Mouse (Mus musculus) thymus, adult 2 months (tissue): ENCODE measurements around the gene Isoc2b.

Source experiments
- CTCF ChIP-seq: fragments of 200-500 bp; IDR thresholded peaks from 2 replicates; pipeline ENCODE4 v1.5.1; 2012; ENCODE audit warnings: mild to moderate bottlenecking, control low read depth, low read length, moderate library complexity, borderline replicate concordance; ENCODE audit not compliant: control insufficient read depth, poor library complexity, insufficient read depth; ENCODE audit errors: extremely low read depth
- POLR2A ChIP-seq: fragments of 200-500 bp; IDR thresholded peaks from 2 replicates; pipeline ENCODE4 v1.6.1; 2012; ENCODE audit warnings: mild to moderate bottlenecking, low read length, control low read depth, moderate library complexity; ENCODE audit not compliant: control insufficient read depth, poor library complexity, insufficient read depth; ENCODE audit errors: extremely low read depth

DNA sequence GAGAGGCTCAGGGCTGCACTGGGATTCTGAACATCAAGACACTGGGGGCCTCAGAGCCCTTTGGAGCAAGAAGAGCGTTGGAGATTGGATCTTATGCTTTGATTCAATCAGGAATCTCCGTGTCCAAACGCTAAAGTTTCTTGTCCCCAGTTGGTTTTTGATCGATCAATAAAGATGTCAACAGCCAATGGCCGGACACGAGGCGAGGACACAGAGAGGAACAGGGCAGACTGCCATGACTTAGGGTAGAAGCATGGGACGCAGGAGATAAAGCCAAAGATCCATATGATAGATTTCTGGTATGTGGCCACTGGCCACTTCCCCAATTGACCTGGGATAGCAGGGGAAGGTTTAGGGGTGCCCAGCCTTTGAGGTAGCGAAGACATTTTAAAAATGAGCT, 13.6 kb downstream of the Isoc2b start:
- TF ChIP-seq POLR2A (no peak), CTCF (no peak)
